Comparison of ENCODE assay signal across 14 mouse cellular contexts in the genomic region with DNA sequence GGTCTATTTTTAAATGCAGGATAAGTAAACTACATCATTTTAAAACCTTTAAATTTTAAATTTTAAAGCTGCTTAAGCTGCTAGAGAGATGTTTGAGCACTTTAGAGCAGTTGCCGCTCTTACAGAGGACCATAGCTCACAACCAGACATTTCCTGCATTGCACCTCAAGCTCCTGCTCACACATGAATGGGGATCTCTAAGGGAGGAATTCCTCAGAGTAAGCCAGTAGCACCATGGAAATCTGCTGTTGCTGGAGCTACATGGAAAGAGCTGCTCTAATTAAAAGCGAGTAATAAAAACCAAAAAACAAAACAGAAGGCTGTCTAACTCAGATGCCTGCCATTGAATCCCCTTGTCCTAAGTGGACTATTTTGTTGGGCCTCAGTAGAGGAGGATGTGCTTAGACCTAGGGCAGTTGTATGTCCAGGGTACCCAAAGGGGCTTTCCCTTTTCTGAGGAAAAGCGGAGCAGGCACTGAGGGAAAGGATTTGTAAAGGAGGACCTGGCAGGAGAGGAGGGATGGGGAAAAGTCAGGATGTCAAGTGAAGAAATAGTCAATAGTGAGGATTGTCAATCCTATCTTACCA.
"Had no signal": no experiment of that assay in that cellular context is flagged by ENCODE, and none has a peak within 500 bp of the region (broad histone marks: within the 10 kb centered on the region; RNA-seq: fewer than 3 reads in every experiment).

No protein-coding gene starts in this region.

- H3K4me2 ChIP-seq: liver, embryonic 11.5 days; liver, embryonic 15.5 days; midbrain, embryonic 13.5 days had no signal

- H3K9ac ChIP-seq: liver, embryonic 15.5 days; midbrain, embryonic 13.5 days had no signal

- H3K4me3 ChIP-seq: left cerebral cortex, adult 2 months; limb, embryonic 10.5 days; liver, embryonic 15.5 days; midbrain, embryonic 13.5 days had no signal

- DNase-seq: kidney, adult 9 months; kidney, postnatal 4 days; lung, adult 2 months; lung, postnatal 36 days; right cerebral cortex, adult 18-20 months; right cerebral cortex, postnatal 25 days; thymus, postnatal 36 days had no signal

- ATAC-seq: lung, postnatal 0 days; midbrain, embryonic 13.5 days had no signal

- H3K9me3 ChIP-seq: limb, embryonic 10.5 days; liver, embryonic 15.5 days; midbrain, embryonic 13.5 days had no signal

- H3K27me3 ChIP-seq: liver, embryonic 15.5 days; midbrain, embryonic 13.5 days had no signal

- H3K4me1 ChIP-seq: limb, embryonic 10.5 days; liver, embryonic 15.5 days; midbrain, embryonic 13.5 days had no signal

- H3K27ac ChIP-seq: kidney, postnatal 0 days; left cerebral cortex, adult 2 months; limb, embryonic 10.5 days; liver, embryonic 15.5 days; midbrain, embryonic 13.5 days had no signal
